Mouse (Mus musculus) thymus, adult 2 months (tissue): ENCODE results near the gene Ccdc92b. TPM values are rescaled to one million over a fixed set of nuclear protein-coding genes. Genes with fewer than 3 reads are reported as not detected.
A peak's percentile ranks its signal among the peaks of the same experiment; 100 is the strongest.

Experiments used
- DNase-seq: peaks from one replicate; pipeline ENCODE4 v3.0.0; 2021
- H3K27ac ChIP-seq: fragments of 200-500 bp; 2 replicates; pipeline ENCODE4 v1.5.1; 2012; ENCODE audit warnings: low read length, control low read depth; ENCODE audit not compliant: control insufficient read depth, insufficient read depth
- H3K27me3 ChIP-seq: fragments of 200-500 bp; 2 replicates; pipeline ENCODE4 v1.6.1; 2012; ENCODE audit warnings: mild to moderate bottlenecking, low read length, moderate library complexity, mixed read lengths; ENCODE audit not compliant: control insufficient read depth, insufficient read depth
- H3K36me3 ChIP-seq: fragments of 200-500 bp; 2 replicates; pipeline ENCODE4 v1.6.1; 2012; ENCODE audit warnings: mild to moderate bottlenecking, low read length, moderate library complexity; ENCODE audit not compliant: control insufficient read depth, insufficient read depth
- H3K4me1 ChIP-seq: fragments of 200-500 bp; replicated peaks from 2 replicates; pipeline ENCODE4 v1.6.1; 2012; ENCODE audit warnings: low read length; ENCODE audit not compliant: control insufficient read depth, insufficient read depth
- H3K4me3 ChIP-seq: fragments of 200-500 bp; 2 replicates; pipeline ENCODE4 v1.5.1; 2012; ENCODE audit warnings: mild to moderate bottlenecking, low read length, control low read depth, moderate library complexity; ENCODE audit not compliant: control insufficient read depth, insufficient read depth
- CTCF ChIP-seq: fragments of 200-500 bp; IDR thresholded peaks from 2 replicates; pipeline ENCODE4 v1.5.1; 2012; ENCODE audit warnings: mild to moderate bottlenecking, control low read depth, low read length, moderate library complexity, borderline replicate concordance; ENCODE audit not compliant: control insufficient read depth, poor library complexity, insufficient read depth; ENCODE audit errors: extremely low read depth
- POLR2A ChIP-seq: fragments of 200-500 bp; IDR thresholded peaks from 2 replicates; pipeline ENCODE4 v1.6.1; 2012; ENCODE audit warnings: mild to moderate bottlenecking, low read length, control low read depth, moderate library complexity; ENCODE audit not compliant: control insufficient read depth, poor library complexity, insufficient read depth; ENCODE audit errors: extremely low read depth
- WGBS: fragments of 180-500 bp; shearing (Covaris S2); methylation state at CpG from one replicate; pipeline ENCODE4 v1.1.7; 2018; 5-methylcytosine and 5-hydroxymethylcytosine counted together
- polyA plus RNA-seq: library from polyadenylated mRNA; depleted of rRNA; stranded (reverse); fragments of >200 nt; gene quantifications from 2 replicates; pipeline ENCODE4 v1.2.3, GENCODE M21; 2012

Ccdc92b gene
- polyA plus RNA-seq, 1 experiment = 0.22 TPM

DNA sequence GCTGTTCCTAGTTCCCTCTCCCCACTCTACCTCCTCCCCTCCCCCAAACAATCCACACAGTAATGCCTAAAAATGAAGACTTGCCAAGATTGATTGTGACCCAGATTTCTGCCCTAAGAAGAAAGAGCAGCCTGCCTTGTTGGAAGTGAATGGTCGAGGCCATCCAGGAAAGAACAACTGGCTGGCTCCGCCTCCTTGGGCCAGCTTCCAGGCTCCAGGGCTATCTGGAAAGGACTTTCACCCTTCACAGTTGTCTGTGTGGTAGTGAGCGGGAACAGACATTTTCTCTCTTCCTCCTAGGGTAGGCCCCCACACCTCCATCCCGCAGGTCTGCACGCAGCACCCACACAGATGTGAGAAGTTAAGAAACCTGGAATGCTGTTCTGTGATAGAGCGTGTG lies 4.3 kb downstream of the Ccdc92b start:
- H3K36me3 ChIP-seq = no peaks in the 10 kb centered on the region
- TF ChIP-seq POLR2A (no peak), CTCF (no peak)
- DNase-seq = no peak
- H3K4me3 ChIP-seq = no peak overlapping the region
- H3K27me3 ChIP-seq = no peaks in the 10 kb centered on the region; the same call in 1 of the 2 replicates
- H3K27ac ChIP-seq = no peak overlapping the region
- H3K4me1 ChIP-seq = no peaks in the 10 kb centered on the region
- 80% methylated on average over 6 of the region's 6 CpGs for WGBS

DNA sequence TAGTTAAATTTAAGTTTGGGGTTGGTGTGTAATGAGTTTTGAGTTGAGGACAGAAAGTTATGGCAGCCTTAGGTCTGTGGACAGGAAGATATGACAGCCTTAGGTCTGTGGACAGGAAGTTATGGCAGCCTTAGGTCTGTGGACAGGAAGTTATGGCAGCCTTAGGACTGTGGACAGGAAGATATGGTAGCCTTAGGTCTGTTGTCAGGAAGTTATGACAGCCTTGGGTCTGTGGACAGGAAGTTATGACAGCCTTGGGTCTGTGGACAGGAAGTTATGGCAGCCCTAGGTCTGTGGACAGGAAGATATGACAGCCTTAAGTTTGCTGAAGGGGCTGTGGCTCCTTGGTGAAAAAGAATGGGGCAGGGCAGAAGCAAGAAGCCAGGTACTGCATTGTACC lies 5.9 kb downstream of the Ccdc92b start:
- Histone ChIP-seq H3K36me3 (no peaks in the 10 kb centered on the region), H3K27me3 (no peaks in the 10 kb centered on the region; the same call in 1 of the 2 replicates), H3K27ac (no peak overlapping the region), H3K4me3 (no peak overlapping the region), H3K4me1 (no peaks in the 10 kb centered on the region)
- DNase-seq = no peak
- TF ChIP-seq POLR2A = no peak
- TF ChIP-seq CTCF = no peak

DNA sequence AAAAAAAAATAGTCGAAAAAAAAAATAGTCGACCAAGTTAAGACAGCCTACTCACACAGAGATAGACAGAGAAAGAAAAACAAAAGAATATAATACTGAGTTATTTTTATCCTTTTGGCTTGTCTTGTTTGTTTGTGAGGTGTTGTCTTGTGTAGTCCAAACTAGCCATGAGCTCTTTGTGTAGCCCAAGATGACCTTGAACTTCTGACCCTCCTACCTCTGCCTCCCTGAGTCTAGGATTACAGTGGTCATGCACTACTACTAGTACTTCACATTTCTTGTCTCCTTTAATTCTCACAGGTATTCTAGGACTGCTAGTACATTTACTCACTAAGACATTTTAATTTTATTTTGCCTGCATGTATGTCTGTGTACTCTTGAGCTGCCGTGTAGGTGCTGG lies 8.1 kb downstream of the Ccdc92b start:
- no peak for DNase-seq
- Histone ChIP-seq H3K4me1 (no peaks in the 10 kb centered on the region), H3K27me3 (no peaks in the 10 kb centered on the region), H3K4me3 (no peak overlapping the region), H3K36me3 (no peaks in the 10 kb centered on the region), H3K27ac (no peak overlapping the region)
- 75% methylated on average over 3 of the region's 3 CpGs for WGBS
- no peak for TF ChIP-seq CTCF
- no peak for TF ChIP-seq POLR2A

DNA sequence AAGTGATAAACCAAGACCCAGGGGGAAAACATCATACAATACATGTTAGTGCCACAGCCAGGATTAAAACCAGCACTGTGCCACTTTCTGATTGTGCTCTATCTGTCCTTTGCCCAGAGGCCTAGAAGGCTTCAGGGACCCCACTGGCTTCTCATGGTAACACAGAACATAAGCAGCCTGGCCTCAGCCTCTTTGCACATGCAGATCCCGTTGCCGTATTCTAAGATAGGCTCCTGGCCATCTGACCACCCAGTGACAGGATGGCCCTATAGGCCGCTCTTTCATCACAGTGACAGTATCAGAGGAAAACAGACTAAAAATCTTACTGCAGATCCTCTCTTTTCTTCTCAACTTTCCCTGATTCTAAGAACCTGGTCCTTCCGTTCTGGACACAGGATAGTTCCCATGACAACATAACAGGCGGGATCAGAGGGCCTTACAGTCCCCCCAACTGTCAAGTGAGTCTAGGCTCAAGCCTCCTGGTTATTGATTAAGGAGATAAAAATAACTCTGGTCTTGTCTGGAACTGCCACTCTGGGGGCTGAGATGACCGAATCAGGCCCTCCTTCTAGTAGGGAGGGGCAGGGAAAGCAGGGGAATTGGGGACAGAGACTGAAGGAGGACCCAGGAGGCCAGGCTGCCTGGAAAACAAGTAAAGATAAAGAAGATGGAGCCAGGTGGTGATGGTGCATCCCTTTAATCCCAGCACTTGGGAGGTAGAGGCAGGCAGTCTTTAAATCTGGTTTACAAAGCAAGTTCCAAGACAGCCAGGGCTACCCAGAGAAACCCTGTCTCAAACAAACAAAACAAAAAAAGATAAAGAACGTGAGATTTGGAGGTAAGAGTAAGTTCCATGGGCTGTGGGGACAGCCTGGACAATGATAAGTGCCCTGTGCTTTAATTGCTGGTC lies 12.7 kb downstream of the Ccdc92b start:
- WGBS = 84% methylated on average over 7 of the region's 7 CpGs

DNA sequence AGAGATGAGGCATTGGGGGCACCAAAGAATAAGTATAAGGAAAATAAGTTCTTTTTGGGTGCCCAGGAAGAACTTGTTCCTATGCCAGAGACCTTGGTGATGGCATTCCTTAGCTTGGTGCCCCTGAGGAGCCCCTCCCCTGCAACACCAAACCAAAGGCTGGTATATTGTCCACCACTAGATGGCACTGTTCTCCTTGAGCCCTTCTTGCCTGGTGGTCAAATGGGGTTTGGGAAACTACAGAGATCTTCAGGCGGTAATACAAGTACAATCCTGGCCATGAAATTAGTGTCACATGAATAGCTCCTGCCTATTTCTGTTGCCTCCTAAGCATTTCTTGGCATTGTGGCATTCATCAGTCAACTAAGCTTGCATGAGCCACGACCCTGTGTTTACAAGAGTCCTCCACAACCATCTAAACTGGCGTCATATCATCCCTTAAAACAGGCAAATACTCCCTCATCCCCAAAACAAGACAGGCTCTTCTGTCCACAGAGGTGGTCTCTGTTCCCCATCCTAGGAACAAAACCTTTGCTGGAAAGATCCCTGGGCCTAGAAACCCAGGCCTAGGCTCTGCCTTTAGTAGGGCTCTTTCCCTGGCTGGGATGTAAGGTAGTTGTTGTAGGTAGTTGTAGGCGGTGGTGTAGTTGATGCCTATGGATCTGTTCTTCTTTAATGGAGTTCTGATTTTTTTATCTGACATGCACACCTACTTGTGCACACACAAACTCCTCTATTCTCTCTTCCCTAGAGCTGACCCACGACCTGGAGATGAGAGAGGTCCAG lies 15.3 kb downstream of the Ccdc92b start:
- H3K4me3 ChIP-seq = no peak overlapping the region
- peaks cover 6% of the 10 kb centered on the region; the same call in 1 of the 2 replicates for H3K4me1 ChIP-seq
- H3K27ac ChIP-seq = no peak overlapping the region
- DNase-seq = peak; percentile 67
- 73% methylated on average over 5 of the region's 5 CpGs for WGBS
- TF ChIP-seq POLR2A (no peak), CTCF (peak; percentile 32; the same call in 1 of the 2 replicates)
- no peaks in the 10 kb centered on the region for H3K36me3 ChIP-seq
- peaks cover 5% of the 10 kb centered on the region; the same call in 1 of the 2 replicates for H3K27me3 ChIP-seq

More for the DNA sequence above, 12.7 kb downstream of the Ccdc92b start:
- TF ChIP-seq POLR2A (no peak), CTCF (no peak)
- H3K27me3 ChIP-seq = peaks cover under 1% of the 10 kb centered on the region; the same call in 1 of the 2 replicates
- no peak overlapping the region for H3K27ac ChIP-seq
- DNase-seq = no peak
- H3K4me3 ChIP-seq = no peak overlapping the region
- H3K4me1 ChIP-seq = no peaks in the 10 kb centered on the region
- H3K36me3 ChIP-seq = no peaks in the 10 kb centered on the region

DNA sequence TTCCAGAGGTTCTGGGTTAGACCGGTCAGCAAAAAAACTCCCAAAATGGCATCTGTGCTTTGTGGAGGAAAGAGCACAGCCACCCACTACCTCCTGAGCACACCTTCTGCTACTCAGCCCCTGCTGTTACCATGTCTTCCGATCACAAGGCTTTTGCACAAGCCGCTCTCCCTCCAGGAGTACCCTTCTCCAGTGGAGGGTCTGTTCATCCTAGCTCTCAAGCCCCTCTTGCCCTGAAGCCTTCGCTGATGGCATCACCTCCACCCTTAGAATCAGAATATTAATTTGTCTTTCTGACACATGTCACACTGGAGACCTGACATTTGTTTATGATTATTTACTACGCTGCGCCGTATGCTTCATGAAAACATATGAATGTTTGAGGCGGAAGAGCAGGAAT lies 18.1 kb downstream of the Ccdc92b start:
- peaks cover 5% of the 10 kb centered on the region; the same call in 1 of the 2 replicates for H3K27me3 ChIP-seq

More for the DNA sequence above, 18.1 kb downstream of the Ccdc92b start:
- no peaks in the 10 kb centered on the region for H3K36me3 ChIP-seq
- 41% methylated on average over 8 of the region's 8 CpGs for WGBS
- H3K4me1 ChIP-seq = peaks cover 6% of the 10 kb centered on the region; the same call in 1 of the 2 replicates
- H3K27ac ChIP-seq = no peak overlapping the region
- DNase-seq = no peak
- no peak overlapping the region for H3K4me3 ChIP-seq
- TF ChIP-seq POLR2A = no peak
- no peak for TF ChIP-seq CTCF
